Mouse (Mus musculus) left cerebral cortex, postnatal 4 days (tissue): ENCODE measurements around the gene Gpatch8. TPM values are rescaled to one million over a fixed set of nuclear protein-coding genes. Genes with fewer than 3 reads are reported as not detected.

Experiments
- DNase-seq: peaks from one replicate; pipeline ENCODE4 v3.0.0-alpha.2; 2022
- intact Hi-C: fragments of 180-260 bp; cut with DNase I; formaldehyde crosslinking; loops from one replicate; pipeline ENCODE4 v1.15.1; 2025
- total RNA-seq, 2 experiments: library from RNA; stranded (reverse); gene quantifications; 2 replicates each; pipeline ENCODE4 v1.2.3; 2021

Gpatch8 gene
- total RNA-seq, 2 experiments from 2014 or later: 59.6 to 62.6 TPM

DNA sequence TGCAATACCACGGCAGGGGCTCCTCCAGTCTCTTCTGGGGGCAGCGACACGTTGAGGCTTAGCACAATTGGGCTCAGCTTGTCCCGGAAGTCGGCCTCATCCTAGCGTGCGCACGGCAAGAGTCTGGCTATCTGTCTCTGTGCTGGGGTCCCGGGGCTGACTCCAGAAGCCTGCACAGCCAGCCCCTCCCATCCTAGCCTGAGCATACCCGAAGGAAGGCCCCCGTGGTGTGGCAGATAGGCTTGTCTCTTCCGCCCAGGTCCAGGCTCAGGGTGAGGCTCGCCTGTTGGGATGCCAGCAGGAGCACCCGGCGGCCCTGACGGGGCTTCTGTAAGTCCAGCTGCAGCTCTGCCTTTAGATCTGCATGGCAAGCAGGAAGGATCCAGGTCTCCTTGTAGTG is 95.7 kb downstream of the Gpatch8 start:
- intact Hi-C loops: no loop called here
- no peak for DNase-seq

DNA sequence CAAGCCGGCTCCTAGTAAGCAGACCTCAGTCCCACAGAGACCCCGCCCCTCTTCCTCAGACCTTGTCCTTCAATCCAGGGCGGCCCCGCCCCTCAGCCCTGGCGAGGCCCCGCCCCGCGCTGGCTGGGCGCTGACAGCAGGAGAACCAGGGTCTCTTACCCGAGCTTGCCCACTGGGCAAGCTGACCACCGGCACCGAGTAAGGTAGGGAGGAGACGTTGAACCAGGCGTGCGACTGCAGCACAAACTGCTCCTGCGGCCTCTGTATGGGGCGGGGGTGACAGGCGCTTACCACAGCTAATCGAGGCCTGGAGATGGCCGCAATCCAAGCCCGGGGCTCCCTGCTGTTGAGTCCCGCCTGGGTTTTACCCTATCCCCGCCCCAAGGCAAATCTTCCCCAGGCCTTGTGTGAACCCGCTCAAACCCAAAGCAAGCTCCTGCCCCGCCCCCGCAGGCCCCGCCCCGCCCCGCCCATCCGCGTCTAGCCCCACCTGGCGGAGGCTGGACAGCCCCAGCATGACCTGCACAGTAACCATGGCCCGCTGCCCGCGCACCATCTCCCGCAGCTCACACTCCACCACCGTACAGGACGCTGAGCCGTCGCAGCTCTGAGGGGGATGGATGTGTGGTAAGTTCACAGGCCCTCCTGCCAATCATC is 100.3 kb downstream of the Gpatch8 start:
- peak; percentile 75 for DNase-seq
- intact Hi-C loops: no loop called here

DNA sequence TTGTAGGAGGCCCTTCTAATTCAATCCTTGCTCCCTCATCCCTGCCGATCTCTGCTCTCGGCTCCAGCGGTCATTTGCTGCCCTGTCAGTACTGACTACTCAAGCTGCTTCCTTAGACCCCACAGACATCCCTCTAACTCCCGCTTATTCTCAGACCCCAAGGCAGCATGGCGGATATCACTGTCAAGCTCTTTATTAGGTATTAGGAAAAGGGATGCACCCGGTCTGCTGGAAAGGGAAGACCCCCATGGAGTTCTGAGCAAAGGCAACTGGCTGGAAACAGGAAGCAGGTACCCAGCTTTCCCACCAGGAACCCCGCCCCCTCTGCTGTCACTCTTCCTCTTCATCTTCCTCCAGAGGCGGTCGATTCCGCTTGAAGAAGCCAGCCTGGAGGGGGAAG is 103.1 kb downstream of the Gpatch8 start:
- intact Hi-C loops: no loop called here
- DNase-seq: no peak

DNA sequence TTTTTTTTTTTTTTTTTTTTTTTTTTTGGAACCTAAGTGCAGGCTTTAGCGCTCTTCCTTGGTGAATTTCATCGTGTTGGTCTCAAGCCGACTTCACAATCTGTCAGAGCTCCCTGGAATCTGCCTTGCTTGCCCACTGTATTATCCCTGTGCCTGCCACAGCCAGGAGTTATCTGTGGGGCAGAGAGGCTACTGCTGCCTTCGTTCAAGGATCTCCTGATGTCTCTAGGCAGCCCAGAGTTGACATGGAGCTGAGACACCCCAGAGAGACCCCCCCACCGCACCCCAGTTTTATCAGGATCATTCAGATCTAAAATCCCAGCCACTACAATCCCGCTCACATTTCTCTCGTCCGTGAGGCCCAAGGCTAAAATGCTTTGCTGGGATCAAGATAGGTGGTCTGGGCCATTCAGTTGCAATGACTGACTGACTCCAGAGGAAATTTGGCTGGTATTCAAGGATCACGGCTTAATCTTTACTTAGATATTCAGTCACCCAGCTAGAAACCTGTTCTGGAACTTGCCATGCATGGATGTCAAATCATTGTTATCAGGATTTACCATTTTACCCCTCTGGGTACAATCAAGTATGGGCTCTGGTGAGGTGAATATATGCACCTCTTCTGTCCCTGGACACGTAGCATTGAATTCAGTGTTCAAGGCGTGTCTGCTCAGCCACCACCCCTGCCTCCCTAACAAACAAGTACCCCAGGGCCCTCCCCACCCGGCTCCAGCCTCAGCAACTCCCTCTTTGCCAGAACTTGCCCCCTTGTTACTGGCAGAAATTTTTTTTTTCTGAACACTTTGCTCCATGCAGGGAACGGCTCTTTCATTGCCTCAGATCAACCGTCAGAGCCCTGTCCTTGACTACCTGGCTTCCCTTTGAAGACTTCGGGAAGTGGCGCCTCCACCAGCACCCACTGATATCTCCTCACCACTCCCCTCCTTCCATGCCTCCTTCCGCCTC is 106.9 kb downstream of the Gpatch8 start:
- intact Hi-C loops: no loop called here
- no peak for DNase-seq

DNA sequence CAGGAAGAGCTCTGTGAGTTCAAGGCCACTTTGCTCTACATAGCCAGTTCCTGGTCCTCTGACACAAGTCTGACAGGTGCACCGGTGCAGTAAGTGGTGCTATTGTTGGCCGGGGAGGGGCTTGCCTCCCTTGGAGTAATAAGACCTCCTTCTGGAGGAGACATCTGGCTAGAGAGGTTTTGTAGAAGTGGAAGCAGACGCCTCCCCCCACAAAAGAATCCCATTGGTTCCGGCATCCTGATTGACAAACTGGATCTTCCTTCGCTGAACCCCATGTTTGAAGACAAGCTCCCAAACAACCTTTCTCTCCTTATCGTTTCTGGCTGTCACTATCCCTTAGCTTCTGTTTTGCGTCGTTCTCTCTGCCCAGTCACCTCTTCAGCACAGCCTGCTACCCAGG is 107.9 kb downstream of the Gpatch8 start:
- DNase-seq: no peak
- intact Hi-C loops: no loop called here

DNA sequence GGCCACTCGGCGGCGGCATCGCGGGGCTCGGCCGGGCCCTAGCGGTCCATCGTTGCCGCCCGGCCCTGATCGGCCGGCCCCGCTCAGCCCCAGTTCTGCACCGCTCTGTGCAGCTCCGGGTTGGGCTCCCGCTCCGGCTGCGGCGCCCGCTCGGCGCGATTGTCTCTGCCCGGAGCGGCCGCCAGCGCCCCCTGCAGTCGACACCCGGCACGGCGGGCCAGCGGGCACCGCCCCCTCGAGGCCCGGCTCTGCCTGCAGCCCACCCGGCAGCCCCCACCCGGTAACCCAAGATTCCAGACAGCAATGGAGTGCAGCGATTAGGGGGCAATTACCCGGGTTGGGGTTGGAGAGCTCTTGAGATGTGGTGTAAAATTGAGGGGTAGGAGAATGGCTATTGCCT is 108.7 kb downstream of the Gpatch8 start, which contains the start of gene Fam171a2:
Fam171a2 (minus strand) TSS at position 186 of the 400 bp plus-strand sequence.
- DNase-seq: peak; percentile 90
- intact Hi-C loops: no loop called here

DNA sequence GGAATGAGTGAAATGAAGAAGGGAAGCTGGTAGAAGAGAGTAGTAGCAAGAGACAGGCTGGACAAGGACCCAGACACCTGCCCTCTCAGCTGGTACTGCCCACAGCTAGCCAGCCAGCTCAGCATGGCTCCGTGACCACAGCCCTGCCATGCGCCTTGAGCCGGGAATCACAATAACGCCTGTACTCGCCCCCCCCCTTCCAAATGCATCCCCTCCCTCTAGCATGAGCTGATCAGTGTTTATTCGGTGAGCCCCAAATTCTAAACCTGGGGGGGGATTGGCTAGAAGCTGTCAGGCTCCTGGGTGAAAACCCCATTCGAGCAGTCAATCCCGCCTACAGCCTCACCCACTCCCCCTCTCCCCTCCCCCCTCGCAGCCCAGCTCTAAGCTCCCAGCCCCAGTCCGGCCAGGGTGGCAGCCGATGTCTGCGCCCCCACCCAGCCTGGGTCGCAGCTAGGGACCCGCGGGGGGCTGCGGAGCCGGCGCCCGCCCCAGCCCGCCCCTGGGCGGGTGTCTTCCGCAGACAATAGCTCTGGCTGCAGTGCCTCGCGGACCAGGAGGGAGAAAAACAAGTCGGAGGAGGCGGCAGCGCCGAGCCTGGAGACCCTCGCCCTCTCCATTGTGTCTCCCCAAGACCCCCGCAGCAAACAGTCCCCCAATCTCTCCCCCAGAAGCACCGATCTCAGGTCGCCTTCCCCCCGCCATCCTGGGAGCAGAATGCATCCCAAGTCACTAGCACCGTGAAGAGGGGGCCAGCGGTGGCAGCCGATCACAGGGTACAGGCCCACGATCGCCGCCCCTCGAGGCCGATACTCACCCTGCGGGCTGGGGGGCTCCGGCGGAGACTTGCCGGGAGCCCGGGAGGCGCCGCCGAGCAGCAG is 109.4 kb downstream of the Gpatch8 start:
- peak; percentile 76 for DNase-seq
- intact Hi-C loops: no loop called here

DNA sequence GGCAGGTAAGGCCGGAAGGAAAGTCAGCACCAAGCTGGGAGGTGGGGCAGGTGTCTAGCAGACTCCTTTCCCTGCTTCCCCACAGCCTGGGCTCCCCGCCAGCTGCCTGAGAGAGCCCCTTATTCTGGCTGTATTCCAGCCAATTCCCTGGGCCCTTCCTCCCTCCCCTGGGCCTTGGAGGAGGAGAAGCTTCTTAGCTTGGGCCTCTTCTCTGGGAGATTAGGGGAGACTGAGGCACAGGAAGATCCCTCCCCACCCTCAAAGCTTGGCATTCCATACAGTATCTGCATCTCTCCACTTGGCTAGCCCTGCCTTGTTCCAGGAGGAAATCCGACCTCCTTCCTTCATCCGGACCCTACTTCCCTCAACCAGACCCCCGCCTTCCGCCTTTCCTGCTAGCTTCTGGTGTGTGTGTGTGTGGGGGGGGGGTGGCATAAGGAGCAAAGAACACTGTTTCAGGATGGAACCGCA is 110.3 kb downstream of the Gpatch8 start:
- intact Hi-C loops: no loop called here
- peak; percentile 78 for DNase-seq

DNA sequence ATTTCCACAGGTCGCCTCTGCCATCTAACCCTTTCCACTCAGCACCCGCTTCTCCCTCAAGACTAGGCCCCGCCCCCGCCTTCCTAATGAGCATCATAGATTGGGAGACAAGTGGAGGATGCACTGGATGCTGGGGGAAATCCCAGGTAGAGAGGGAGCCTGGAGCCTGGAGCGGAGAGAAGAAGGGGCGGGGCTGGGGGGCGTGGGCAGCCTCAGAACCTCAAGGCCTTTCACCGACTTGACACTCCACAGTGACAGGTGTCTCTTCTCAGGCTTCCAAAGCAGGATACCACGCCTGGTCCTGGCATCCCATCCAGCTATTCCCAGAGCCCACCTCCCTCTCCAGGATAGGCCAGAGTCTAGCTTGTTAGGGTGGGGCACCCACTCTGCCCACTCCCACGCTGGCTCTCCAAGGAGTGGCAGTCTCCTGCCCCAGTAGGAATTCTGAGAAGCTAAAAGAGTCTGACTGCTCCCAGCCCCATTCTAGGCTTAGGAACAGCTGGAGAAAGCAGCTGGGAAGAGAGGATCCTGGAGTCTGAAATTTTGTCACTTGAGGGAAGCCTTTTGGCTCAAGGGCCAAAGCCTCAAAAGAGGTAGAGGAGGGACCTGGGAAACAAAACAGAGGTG is 110.8 kb downstream of the Gpatch8 start:
- intact Hi-C loops: no loop called here
- DNase-seq: no peak

DNA sequence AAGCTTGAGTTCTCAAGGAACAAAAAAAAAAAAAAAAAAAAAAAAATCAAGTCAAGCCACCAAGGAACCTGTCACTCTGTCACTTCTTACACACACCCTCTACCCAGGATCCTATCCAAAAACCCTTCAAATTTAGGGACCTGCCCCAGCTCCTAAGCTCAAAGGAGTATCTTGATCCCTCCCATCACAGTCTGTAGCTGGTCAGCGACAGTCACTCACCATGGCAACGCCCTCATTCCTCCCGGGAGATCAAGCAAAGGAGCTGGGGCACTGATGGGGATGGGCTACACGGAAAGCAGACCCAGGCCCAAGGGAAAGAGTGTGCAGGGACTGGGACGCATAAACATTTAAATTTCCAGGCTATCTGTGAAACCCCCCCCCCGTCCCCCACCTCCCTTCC is 111.4 kb downstream of the Gpatch8 start:
- intact Hi-C loops: no loop called here

DNA sequence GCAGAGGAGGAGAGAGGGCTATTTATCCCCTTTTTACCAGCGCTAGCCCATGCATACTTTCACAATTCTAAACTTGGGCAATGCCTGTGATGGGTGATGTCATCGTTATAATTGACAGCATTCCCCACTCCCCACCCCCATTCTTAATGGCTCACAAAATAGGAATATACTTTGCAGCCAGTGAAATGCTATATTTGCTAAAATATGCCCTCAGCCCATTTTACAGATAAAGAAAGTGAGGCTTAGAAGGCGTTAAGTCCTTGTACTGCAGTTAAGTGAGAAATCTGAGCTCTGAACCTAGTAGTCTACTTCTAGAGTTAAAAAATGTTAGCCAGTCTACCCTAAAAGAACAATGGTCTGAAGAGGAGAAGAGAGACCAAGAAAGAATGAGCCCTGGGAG is 111.9 kb downstream of the Gpatch8 start:
- DNase-seq: no peak
- intact Hi-C loops: no loop called here

More for the DNA sequence above, 111.4 kb downstream of the Gpatch8 start:
- DNase-seq: no peak

DNA sequence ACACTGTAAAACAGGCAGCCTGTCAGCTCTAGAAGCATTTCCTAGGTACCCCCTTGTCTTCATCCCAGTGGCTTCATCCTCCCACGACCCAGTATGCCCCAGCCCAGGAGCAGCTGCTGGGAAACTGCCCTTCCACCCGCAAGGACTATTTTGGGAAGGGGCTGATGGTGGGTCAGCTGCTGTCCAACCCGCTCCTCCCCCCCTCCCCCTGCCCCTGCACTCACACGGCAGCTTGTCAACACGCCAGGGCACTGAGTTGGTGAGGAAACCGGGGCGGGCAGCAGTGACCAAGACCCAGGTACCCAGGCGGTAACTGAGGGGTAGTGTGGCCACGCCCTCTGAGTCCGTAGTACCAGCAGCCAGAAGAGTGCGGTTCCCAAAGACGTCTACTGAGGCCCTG is 112.5 kb downstream of the Gpatch8 start:
- DNase-seq: no peak
- intact Hi-C loops: no loop called here

DNA sequence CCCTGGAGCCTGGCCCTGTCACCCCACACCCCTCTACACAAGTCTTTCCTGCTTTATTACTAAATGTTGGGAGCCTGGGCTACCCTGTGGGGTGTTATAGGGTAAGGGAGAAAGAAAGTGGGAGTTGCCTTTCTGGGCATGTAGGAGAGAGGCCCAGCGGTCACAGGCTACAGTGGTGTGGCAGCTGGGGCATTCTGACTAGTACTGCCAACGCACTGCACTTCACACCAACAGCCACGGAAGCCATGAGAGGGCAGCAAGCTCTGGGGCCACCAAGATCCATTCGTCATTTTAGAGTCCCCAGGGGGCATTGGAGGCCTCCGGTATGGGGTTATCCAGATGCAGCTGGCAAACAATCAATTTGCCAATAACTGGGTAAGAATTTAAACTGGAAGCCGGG is 114.1 kb downstream of the Gpatch8 start:
- intact Hi-C loops: no loop called here

DNA sequence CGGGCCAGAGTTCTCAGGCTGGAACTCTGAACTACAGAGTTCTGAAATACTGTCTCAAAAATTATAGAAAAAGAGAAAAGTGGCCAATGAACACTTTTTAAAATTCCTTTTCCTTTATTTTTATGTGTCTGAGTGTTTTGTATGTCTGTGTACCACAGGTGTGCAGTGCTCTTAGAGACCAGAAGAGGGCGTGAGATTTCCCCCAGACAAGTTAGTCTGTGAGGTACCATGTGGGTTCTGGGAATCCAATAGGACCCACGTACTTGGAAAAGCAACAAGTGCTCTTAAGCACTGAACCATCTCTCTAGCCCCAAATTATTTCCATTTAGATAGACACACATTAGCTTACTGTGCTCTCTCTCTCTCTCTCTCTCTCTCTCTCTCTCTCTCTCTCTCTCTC is 114.8 kb downstream of the Gpatch8 start:
- intact Hi-C loops: no loop called here
- no peak for DNase-seq

More for the DNA sequence above, 114.1 kb downstream of the Gpatch8 start:
- no peak for DNase-seq

DNA sequence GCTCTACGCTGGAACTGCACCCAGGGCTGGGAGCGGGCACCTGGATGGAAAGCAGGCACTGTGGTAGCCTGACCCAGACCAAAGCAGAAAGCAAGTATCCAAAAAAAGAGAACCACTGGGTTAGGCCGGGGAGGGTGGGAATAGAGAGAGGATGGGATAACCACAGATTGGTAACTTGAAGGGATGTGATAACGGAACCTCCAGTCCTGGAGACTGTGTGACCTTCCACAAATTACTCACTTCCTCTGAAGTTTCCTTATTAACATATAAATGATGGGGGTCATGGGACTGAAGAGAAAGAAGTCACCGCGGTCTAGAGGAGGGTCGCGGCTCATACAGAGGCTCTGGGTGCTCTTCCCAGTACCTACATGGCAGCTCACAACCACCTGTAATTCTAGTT is 115.9 kb downstream of the Gpatch8 start:
- intact Hi-C loops: no loop called here
- no peak for DNase-seq

DNA sequence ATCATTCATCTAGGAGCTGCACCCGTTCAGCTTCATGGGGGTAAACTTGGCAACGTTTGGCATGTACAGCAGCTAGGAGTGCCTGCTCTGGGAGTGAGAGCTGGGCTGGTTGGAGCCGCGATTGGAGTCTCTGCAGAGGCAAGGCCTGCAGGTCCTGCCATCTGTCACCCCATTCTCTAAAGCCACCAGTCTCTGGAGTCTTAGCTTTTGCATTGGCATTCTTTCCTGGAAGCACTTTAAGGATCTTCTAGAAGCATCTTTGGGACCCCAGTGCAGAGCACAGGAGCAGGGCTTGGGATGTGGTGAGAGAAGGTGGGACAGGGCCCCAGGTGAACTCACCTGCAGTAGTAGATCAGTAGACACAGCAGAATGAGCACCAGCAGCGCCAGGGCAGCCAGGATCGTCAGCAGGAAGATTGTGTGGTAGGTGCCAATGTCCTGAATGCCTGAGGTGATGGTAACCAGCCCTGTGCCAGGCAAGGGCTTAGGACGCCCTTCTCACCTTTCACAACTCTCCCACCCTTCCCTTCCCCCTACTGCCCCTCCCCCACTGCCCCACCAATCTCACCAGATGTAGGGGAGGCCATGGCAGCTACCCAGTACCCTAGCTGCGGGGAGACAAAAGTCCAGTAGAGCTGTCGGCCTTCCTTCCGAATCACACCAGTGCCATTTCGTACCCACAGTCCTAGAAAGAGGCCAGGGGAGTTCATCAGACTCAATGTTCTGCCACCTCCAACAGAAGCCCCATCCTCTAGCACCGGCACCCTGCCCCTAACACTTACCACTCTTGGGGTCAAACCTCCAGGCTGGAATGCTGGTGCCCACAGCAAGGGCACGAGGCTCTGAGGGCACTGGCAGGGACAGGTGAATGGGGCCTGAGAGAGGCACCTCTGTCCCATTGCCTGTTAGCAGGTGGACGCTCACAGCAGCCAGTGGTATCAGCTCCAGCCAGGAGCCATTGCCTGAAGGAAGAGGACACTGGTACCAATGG is 116.8 kb downstream of the Gpatch8 start:
- DNase-seq: no peak
- intact Hi-C loops: no loop called here

DNA sequence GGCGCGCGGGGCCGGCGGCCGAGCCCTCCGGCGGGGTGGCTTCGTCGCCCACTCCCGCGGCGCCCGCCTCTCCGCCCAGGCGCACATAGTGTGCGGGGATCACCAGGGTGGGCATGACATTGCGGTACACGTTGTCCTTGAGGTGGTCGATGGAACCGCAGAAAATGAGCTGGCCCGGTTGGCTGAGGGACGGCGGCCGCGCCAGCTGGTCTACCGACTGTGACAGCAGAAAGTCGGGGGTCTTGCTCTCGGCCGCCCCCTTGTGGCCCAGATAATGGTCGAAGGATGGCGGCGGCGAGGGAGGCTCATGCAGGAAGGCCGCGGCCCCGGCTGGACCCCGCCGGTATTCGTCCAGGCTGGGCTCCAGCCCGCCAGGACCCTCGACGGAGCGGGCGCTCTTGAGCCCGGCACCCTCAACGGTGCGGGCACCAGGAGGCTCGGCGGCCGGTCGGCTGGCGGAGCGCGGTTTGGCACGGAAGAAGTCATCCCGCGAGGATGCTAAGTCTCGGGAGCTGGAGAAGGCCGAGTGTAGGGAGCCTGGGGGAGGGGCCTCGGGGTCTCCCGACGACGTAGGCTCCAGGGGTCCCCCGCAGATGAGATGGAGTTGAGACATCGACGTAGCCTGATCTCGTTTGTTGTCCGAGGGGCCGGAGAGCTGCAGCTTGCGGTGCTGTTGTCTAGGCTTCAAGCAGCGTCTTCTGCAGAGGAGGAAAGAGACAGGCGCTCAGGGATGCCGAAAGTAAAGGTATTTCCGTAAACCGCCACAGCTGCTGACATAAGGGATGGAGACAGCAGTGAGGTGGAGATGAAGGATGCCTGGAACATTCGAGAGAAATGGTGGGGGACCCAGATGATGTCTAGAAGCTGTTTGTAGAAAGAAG is 117.7 kb downstream of the Gpatch8 start:
- peak; percentile 96 for DNase-seq
- intact Hi-C loops: no loop called here
